Mouse (Mus musculus): ENCODE measurements at regions not wholly inside any gene's neighbourhood (a gene's known extent, or its start where the extent isn't known, plus 50 kb on each side); places are given as distances from the start of the nearest gene placed in this dataset. TPM values are rescaled to one million over a fixed set of nuclear protein-coding genes. Genes with fewer than 3 reads are reported as not detected.
A peak's percentile ranks its signal among the peaks of the same experiment; 100 is the strongest.

MicroRNA genes in the stretch of these regions (microRNA counts, 519-probe panel; counts per million panel counts)
- 2,247 counts per million, percentile 42 among the panel's probes with 10 or more counts for microRNA mmu-miR-1187

Small RNAs in the stretch of these regions (microRNA-seq; reads per million reads assigned to microRNA genes)
- gene Mir1187, result not detected
